Mouse (Mus musculus): Measurements from ENCODE around the gene Rab3ip. TPM values are rescaled to one million over a fixed set of nuclear protein-coding genes. Genes with fewer than 3 reads are reported as not detected.

Gene Rab3ip
- polyA plus RNA-seq, 1 experiment from 2014 or later, result 29.9 TPM

GRCm38 (mm10) chr10:116884552-116884951, 66.0 kb downstream of the Rab3ip start:
- ATAC-seq (ENCODE audit: low read depth), result no peak
- Histone ChIP-seq H3K9ac (ENCODE audit: low read depth, low read length) (no peak overlapping the region), H3K4me2 (ENCODE audit: low read depth, low read length) (no peak overlapping the region), H3K4me3 (ENCODE audit: low read depth, low read length) (no peak overlapping the region), H3K36me3 (ENCODE audit: control insufficient read depth, insufficient read depth, low read length) (no peaks in the 10 kb centered on the region), H3K9me3 (ENCODE audit: control insufficient read depth, low read length) (no peaks in the 10 kb centered on the region), H3K27ac (replicated peaks; ENCODE audit: low read depth, low read length) (no peak overlapping the region), H3K27me3 (replicated peaks; ENCODE audit: control insufficient read depth, insufficient read depth, low read length) (no peaks in the 10 kb centered on the region), H3K4me1 (ENCODE audit: control insufficient read depth, insufficient read depth, low read length) (no peaks in the 10 kb centered on the region)
- 77% methylated on average over 3 of the region's 3 CpGs for WGBS
- no peak for DNase-seq (ENCODE audit: low spot score)

- Histone ChIP-seq H3K27ac (replicated peaks; ENCODE audit: low read depth, low read length) (no peak overlapping the region), H3K4me1 (ENCODE audit: control insufficient read depth, insufficient read depth, low read length) (no peaks in the 10 kb centered on the region), H3K36me3 (ENCODE audit: control insufficient read depth, insufficient read depth, low read length) (no peaks in the 10 kb centered on the region), H3K4me2 (ENCODE audit: low read depth, low read length) (no peak overlapping the region), H3K27me3 (replicated peaks; ENCODE audit: control insufficient read depth, insufficient read depth, low read length) (no peaks in the 10 kb centered on the region), H3K9me3 (ENCODE audit: control insufficient read depth, low read length) (no peaks in the 10 kb centered on the region), H3K9ac (ENCODE audit: low read depth, low read length) (no peak overlapping the region), H3K4me3 (ENCODE audit: low read depth, low read length) (no peak overlapping the region)
- 52% methylated on average over 5 of the region's 5 CpGs for WGBS
- ATAC-seq (ENCODE audit: low read depth) (no peak), DNase-seq (ENCODE audit: low spot score) (peak; percentile 59)
Measured at GRCm38 (mm10) chr10:116883531-116883930, 67.0 kb downstream of the Rab3ip start.

- H3K4me1 ChIP-seq (ENCODE audit: control insufficient read depth, insufficient read depth, low read length), result no peaks in the 10 kb centered on the region
- 75% methylated on average over 4 of the region's 4 CpGs for whole genome bisulfite sequencing
Measured at GRCm38 (mm10) chr10:116877436-116877835, 73.1 kb downstream of the Rab3ip start.

GRCm38 (mm10) chr10:116874490-116874889, 76.1 kb downstream of the Rab3ip start:
- 73% methylated on average over 9 of the region's 9 CpGs for WGBS
- Histone ChIP-seq H3K4me3 (ENCODE audit: low read depth, low read length) (no peak overlapping the region), H3K4me1 (ENCODE audit: control insufficient read depth, insufficient read depth, low read length) (no peaks in the 10 kb centered on the region), H3K27me3 (replicated peaks; ENCODE audit: control insufficient read depth, insufficient read depth, low read length) (no peaks in the 10 kb centered on the region), H3K27ac (replicated peaks; ENCODE audit: low read depth, low read length) (no peak overlapping the region), H3K36me3 (ENCODE audit: control insufficient read depth, insufficient read depth, low read length) (no peaks in the 10 kb centered on the region), H3K4me2 (ENCODE audit: low read depth, low read length) (no peak overlapping the region), H3K9me3 (ENCODE audit: control insufficient read depth, low read length) (no peaks in the 10 kb centered on the region), H3K9ac (ENCODE audit: low read depth, low read length) (no peak overlapping the region)
- ATAC-seq (ENCODE audit: low read depth) (no peak), DNase-seq (ENCODE audit: low spot score) (no peak)

More at GRCm38 (mm10) chr10:116877436-116877835, 73.1 kb downstream of the Rab3ip start:
- H3K36me3 ChIP-seq (ENCODE audit: control insufficient read depth, insufficient read depth, low read length), result no peaks in the 10 kb centered on the region
- DNase-seq (ENCODE audit: low spot score), result no peak
- no peak overlapping the region for H3K27ac ChIP-seq (replicated peaks; ENCODE audit: low read depth, low read length)
- no peaks in the 10 kb centered on the region for H3K9me3 ChIP-seq (ENCODE audit: control insufficient read depth, low read length)
- no peak overlapping the region for H3K4me2 ChIP-seq (ENCODE audit: low read depth, low read length)
- no peak for ATAC-seq (ENCODE audit: low read depth)
- H3K27me3 ChIP-seq (replicated peaks; ENCODE audit: control insufficient read depth, insufficient read depth, low read length), result no peaks in the 10 kb centered on the region
- no peak overlapping the region for H3K4me3 ChIP-seq (ENCODE audit: low read depth, low read length)
- H3K9ac ChIP-seq (ENCODE audit: low read depth, low read length), result no peak overlapping the region

GRCm38 (mm10) chr10:116872016-116872410, 78.6 kb downstream of the Rab3ip start:
- no peak overlapping the region for H3K9ac ChIP-seq (ENCODE audit: low read depth, low read length)
- no peaks in the 10 kb centered on the region for H3K36me3 ChIP-seq (ENCODE audit: control insufficient read depth, insufficient read depth, low read length)
- DNase-seq (ENCODE audit: low spot score) (no peak), ATAC-seq (ENCODE audit: low read depth) (no peak)
- no peak overlapping the region for H3K4me2 ChIP-seq (ENCODE audit: low read depth, low read length)
- H3K4me3 ChIP-seq (ENCODE audit: low read depth, low read length), result no peak overlapping the region
- no peaks in the 10 kb centered on the region for H3K4me1 ChIP-seq (ENCODE audit: control insufficient read depth, insufficient read depth, low read length)
- WGBS, result 77% methylated on average over 14 of the region's 14 CpGs
- H3K27ac ChIP-seq (replicated peaks; ENCODE audit: low read depth, low read length), result no peak overlapping the region
- no peaks in the 10 kb centered on the region for H3K9me3 ChIP-seq (ENCODE audit: control insufficient read depth, low read length)
- H3K27me3 ChIP-seq (replicated peaks; ENCODE audit: control insufficient read depth, insufficient read depth, low read length), result no peaks in the 10 kb centered on the region

- H3K9me3 ChIP-seq (ENCODE audit: control insufficient read depth, low read length), result no peaks in the 10 kb centered on the region
- H3K27me3 ChIP-seq (replicated peaks; ENCODE audit: control insufficient read depth, insufficient read depth, low read length), result no peaks in the 10 kb centered on the region
- no peak overlapping the region for H3K9ac ChIP-seq (ENCODE audit: low read depth, low read length)
- H3K4me2 ChIP-seq (ENCODE audit: low read depth, low read length), result no peak overlapping the region
- 83% methylated on average over 12 of the region's 12 CpGs for WGBS
- no peaks in the 10 kb centered on the region for H3K36me3 ChIP-seq (ENCODE audit: control insufficient read depth, insufficient read depth, low read length)
- DNase-seq (ENCODE audit: low spot score), result no peak
- no peak overlapping the region for H3K4me3 ChIP-seq (ENCODE audit: low read depth, low read length)
- no peak overlapping the region for H3K27ac ChIP-seq (replicated peaks; ENCODE audit: low read depth, low read length)
- H3K4me1 ChIP-seq (ENCODE audit: control insufficient read depth, insufficient read depth, low read length), result no peaks in the 10 kb centered on the region
- ATAC-seq (ENCODE audit: low read depth), result no peak
Measured at GRCm38 (mm10) chr10:116871329-116872015, 79.1 kb downstream of the Rab3ip start.

GRCm38 (mm10) chr10:116870819-116871218, 79.8 kb downstream of the Rab3ip start:
- Histone ChIP-seq H3K27me3 (replicated peaks; ENCODE audit: control insufficient read depth, insufficient read depth, low read length) (no peaks in the 10 kb centered on the region), H3K27ac (replicated peaks; ENCODE audit: low read depth, low read length) (no peak overlapping the region), H3K36me3 (ENCODE audit: control insufficient read depth, insufficient read depth, low read length) (no peaks in the 10 kb centered on the region), H3K9ac (ENCODE audit: low read depth, low read length) (no peak overlapping the region), H3K4me1 (ENCODE audit: control insufficient read depth, insufficient read depth, low read length) (no peaks in the 10 kb centered on the region), H3K4me2 (ENCODE audit: low read depth, low read length) (no peak overlapping the region), H3K9me3 (ENCODE audit: control insufficient read depth, low read length) (no peaks in the 10 kb centered on the region), H3K4me3 (ENCODE audit: low read depth, low read length) (no peak overlapping the region)
- ATAC-seq (ENCODE audit: low read depth) (no peak), DNase-seq (ENCODE audit: low spot score) (no peak)
- 81% methylated on average over 6 of the region's 6 CpGs for WGBS

Other genes starting within 250 kb of the Rab3ip start
- gene Myrfl, start 53.9 kb downstream of the Rab3ip start, polyA plus RNA-seq (2014; fragmentation: Nextera tagmentation; extraction: Ambion mirVana), result 0.26 and 0.31 TPM in 2 replicates
- not detected in 2 replicates for gene Gm10271, start 21.8 kb upstream of the Rab3ip start, polyA plus RNA-seq (2014; fragmentation: Nextera tagmentation; extraction: Ambion mirVana)
- 2.3 and 4.6 TPM in 2 replicates for gene Best3, start 35.5 kb upstream of the Rab3ip start, polyA plus RNA-seq (2014; fragmentation: Nextera tagmentation; extraction: Ambion mirVana)
- gene Lrrc10, start 94.6 kb upstream of the Rab3ip start, polyA plus RNA-seq (2014; fragmentation: Nextera tagmentation; extraction: Ambion mirVana), result not detected in 2 replicates
- 266 and 276 TPM in 2 replicates for gene Cct2, start 113.0 kb upstream of the Rab3ip start, polyA plus RNA-seq (2014; fragmentation: Nextera tagmentation; extraction: Ambion mirVana)
- gene Frs2, start 197.8 kb upstream of the Rab3ip start, polyA plus RNA-seq (2014; fragmentation: Nextera tagmentation; extraction: Ambion mirVana), result 22.6 and 27.6 TPM in 2 replicates